Mouse (Mus musculus): ENCODE measurements at regions not wholly inside any gene's neighbourhood (a gene's known extent, or its start where the extent isn't known, plus 50 kb on each side); places are given as distances from the start of the nearest gene placed in this dataset.

- no peak for DNase-seq (ENCODE audit: low spot score in 2 of 2)
Observed at GRCm38 (mm10) chr7:137648621-137649020, 211.2 kb downstream of the Glrx3 start.

DNA sequence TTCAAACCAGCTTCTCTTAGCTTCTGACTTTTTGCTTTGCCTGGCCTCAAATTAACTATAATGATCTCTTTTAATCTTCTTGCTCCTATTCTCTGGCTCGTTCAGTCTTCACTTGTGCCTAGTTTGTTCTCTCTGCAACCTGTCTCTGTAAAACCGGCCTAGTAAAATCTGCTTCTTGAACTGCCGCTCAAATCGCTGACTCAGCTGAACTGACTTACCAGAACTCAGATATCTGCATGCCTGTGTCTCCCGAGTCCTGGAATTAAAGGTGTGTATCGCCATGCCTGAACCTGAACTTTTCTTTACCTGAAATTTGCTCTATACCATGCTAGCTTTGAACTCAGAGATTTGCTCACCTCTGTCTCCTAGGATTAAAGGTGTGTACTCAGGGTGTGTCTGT is 212.2 kb downstream of the Glrx3 start:
- no peak for DNase-seq (ENCODE audit: low spot score in 2 of 2)

GRCm38 (mm10) chr7:137653837-137654236 is 216.4 kb downstream of the Glrx3 start:
- DNase-seq (ENCODE audit: low spot score in 2 of 2) = no peak

- no peak for DNase-seq (ENCODE audit: low spot score in 2 of 2)
Observed at GRCm38 (mm10) chr7:137667165-137667564, 229.8 kb downstream of the Glrx3 start.

GRCm38 (mm10) chr7:137671156-137671555 is 233.7 kb downstream of the Glrx3 start:
- DNase-seq (ENCODE audit: low spot score in 2 of 2) = no peak

DNA sequence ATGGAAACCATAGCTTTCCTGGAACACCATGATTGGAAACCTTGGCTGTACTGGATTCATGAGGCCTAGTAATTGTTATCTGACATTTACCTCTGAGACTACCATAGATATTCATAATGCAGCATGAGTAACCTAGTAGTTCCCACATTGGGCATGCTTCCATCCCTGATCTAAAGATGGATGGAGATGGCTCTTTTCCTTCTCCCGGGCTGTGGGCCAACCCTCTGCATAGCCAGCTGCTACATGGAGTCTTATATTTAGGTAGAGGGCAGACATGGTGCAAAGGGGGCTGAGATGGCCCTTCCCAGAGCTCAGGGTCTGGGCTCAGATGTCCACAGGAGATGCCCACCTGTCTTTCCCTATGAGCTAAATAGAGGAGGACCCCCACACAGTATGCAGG is 237.2 kb downstream of the Glrx3 start:
- no peak for DNase-seq (ENCODE audit: low spot score in 2 of 2)

DNA sequence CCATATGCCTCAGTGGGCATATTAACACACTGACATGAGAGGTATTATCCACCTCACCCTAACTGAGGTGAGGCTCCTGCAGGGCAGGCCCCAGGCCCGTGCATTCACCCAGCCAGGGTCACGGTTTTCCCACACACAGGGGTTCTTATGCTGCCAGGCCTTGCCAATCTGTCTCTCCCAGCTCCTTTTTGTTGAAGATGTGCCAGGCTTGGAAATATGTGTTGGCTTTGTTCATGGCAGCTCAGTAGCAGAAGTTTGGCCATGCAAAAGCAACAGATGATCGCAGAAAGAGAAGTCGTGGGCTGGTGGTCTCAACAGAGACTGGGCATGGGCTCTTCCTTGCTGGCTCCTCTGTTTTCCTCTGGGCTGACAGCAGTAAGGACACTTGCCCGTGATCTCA is 238.0 kb downstream of the Glrx3 start:
- no peak for DNase-seq (ENCODE audit: low spot score in 2 of 2)

- no peak for DNase-seq (ENCODE audit: low spot score in 2 of 2)
Observed at GRCm38 (mm10) chr7:137684826-137685225, 247.4 kb downstream of the Glrx3 start.

GRCm38 (mm10) chr7:137685320-137685719 is 247.9 kb downstream of the Glrx3 start:
- no peak for DNase-seq (ENCODE audit: low spot score in 2 of 2)

DNA sequence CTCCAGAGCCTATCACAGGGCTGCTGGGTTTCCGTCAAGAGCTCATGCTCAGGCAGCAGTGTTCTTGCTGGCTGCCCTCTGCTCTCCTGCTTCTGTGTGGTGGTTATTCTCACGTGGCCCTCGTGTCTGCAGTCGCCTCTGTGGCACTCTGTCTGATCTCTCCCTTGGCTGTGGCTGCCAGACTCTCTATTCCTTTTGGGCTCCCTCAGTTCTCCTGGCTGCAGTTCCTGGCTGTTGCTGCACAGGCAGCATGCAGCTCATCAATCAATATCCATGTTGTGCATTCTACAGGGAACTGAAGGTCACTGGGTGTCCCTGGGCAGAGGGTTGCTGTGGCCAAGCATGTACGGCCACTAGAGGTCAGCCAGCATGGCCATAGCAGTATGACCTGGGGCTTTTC is 259.4 kb downstream of the Glrx3 start:
- DNase-seq (ENCODE audit: low spot score in 2 of 2) = no peak

GRCm38 (mm10) chr7:137698501-137698900 is 261.1 kb downstream of the Glrx3 start:
- DNase-seq (ENCODE audit: low spot score in 2 of 2) = peak; percentile 4 to 64

DNA sequence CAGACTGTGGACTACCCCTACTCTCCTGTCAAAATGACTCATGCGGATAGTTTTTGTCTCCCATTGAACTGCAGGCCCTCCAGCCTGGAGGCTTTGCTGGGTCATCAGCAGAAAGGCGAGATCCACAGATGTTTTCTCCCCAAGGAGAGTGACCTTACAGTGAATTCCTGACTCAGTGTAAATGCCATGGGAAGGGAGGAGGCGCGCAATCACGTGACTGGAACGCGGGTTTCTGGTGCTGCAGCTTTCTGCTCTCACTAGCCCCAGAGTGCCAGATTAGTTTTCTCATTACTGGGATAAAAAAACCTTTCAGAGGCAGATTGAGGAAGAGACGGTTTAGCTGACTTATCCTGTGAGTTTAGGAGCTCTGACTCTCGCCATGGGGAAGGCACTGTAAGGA is 275.4 kb downstream of the Glrx3 start:
- DNase-seq (ENCODE audit: low spot score in 2 of 2) = no peak

DNA sequence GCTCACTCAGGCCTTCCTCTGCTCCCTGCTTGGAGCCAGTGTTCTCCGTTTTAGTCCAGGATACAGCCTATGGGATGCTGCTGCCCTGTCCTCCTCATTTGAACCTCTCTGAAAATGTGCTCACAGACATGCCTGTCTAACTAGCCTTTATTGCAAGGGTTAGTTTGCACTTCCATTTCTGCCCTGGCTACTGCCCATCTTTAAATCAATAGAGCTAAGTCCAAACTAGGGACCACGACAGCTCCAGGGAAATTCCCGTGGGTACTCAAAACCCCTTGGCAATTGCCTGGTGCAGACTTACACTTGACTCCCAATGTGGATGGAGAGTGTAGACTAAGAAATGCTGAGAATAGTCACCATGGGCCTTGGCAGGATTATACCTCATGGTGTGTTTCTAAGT is 276.4 kb downstream of the Glrx3 start:
- no peak for DNase-seq (ENCODE audit: low spot score in 2 of 2)

- DNase-seq (ENCODE audit: low spot score in 2 of 2) = no peak
Observed at GRCm38 (mm10) chr7:137714318-137714962, 277.0 kb downstream of the Glrx3 start.

DNA sequence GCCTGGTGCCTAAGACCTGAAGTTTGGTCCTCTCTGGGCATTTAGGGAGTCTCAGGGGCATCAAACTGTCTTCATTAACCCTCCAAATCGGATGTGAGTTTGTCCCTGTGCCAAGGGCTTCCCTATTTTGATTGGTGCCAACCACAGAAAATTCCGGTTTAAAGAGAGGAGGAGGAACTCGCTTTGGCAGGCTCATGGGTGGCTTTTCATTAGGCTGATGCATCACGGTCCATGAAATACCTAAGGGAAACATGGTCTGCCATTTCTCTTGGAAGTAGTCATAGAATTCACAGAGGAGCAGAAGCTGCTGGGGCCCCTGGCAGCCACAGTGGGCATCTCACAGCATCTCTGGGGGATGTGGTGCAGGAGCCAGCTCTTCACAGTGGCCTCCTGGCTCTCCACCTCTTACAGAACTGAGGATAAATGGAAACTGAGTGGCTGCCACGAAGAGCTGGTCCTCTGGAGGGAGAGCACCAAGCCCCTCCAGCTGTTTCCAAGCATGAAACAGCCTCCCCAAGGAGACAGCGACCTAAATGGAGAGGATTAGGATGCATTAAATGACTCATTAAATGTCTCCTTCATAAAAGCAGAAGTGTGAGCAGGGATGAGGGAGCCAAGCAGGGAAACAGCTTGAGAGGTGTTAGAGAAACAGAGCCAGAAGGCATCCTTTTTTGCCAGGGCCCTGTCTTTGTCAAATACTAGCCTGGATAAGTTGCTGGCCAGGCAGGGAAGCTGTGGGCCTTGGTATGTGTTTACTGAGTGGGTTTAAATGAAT is 277.9 kb downstream of the Glrx3 start:
- DNase-seq (ENCODE audit: low spot score in 2 of 2) = no peak

- no peak for DNase-seq (ENCODE audit: low spot score in 2 of 2)
Observed at GRCm38 (mm10) chr7:137723361-137724040, 286.1 kb downstream of the Glrx3 start.

DNA sequence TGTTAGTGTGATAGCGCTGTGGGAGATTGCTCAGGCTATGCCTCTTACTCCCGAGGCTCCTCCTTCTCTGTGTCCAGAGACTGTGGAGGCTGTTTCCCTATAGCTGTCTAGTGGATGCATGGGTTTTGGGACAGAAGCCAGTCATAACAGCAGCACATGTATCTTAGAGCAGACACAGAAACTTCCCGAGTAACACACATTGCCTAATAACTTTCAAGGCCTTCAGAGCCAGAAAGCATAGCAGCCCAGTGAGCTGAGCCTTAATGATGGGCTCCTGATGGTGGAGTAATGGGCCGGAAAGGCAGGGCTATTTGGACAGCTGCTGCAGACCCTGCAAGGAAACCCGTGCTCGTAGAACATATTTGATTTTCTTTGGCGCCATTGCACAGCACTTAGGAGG is 288.6 kb downstream of the Glrx3 start:
- DNase-seq (ENCODE audit: low spot score in 2 of 2) = no peak

DNA sequence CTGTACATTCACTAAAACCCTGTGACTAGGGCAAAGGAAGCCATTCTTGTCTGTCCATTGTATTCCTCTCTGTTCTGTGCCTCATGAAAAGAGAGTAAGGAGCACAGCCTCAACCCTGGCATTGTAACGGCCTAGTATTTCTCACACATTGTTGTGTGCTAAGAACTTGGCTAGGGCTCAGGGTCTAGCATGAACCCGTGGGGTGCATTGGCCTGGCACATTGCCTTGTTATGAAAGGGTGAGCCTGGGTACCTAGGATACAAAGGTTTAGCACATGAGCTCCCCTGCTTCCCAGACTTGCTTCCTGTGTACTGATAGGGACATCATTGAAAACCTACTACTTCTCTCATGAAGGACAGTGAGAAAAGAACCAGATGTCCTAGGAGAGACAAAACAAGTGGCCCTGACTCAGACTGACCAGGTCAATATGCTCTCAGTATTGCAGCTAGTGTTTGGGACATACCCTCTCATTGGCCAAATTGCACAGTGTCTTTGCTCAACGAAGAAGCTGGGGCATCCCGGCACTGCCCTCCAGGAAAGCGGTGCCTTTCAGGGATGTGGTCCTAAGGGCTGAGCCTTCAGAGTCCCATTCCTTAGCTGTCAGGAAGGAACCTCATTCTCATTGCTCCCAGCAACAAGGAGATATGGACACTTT is 298.6 kb downstream of the Glrx3 start:
- DNase-seq (ENCODE audit: low spot score in 2 of 2) = no peak

- DNase-seq (ENCODE audit: low spot score in 2 of 2) = no peak
Observed at GRCm38 (mm10) chr7:137741702-137742101, 304.3 kb downstream of the Glrx3 start.

GRCm38 (mm10) chr7:137742297-137742751 is 304.9 kb downstream of the Glrx3 start:
- DNase-seq (ENCODE audit: low spot score in 2 of 2) = no peak

GRCm38 (mm10) chr7:137745575-137745974 is 308.2 kb downstream of the Glrx3 start:
- no peak for DNase-seq (ENCODE audit: low spot score in 2 of 2)

- DNase-seq (ENCODE audit: low spot score in 2 of 2) = no peak
Observed at GRCm38 (mm10) chr7:137745991-137746390, 308.6 kb downstream of the Glrx3 start.

Measured in urinary bladder, adult 18-20 months (tissue).